Mouse (Mus musculus): ENCODE data around the gene Sin3a.

GRCm38 (mm10) chr9:57152331-57152730 lies 80.5 kb downstream of the Sin3a start:
- TF ChIP-seq POLR2A (IDR thresholded peaks at IDR 0.05; ENCODE audit: borderline replicate concordance, control insufficient read depth, low read depth, low read length) = no peak
- no peak for TF ChIP-seq CTCF (IDR thresholded peaks at IDR 0.05; ENCODE audit: control insufficient read depth, insufficient read depth, low read length)

All from bone marrow, adult 2 months (tissue).